Mouse (Mus musculus) ZHBTc4 (cell line): ENCODE measurements at regions not wholly inside any gene's neighbourhood (a gene's known extent, or its start where the extent isn't known, plus 50 kb on each side); places are given as distances from the start of the nearest gene placed in this dataset.
"Not testable (repeated sequence)": the region's sequence is repeated elsewhere in the genome, so short reads cannot be mapped to it uniquely, and the experiment has no call there.

Source experiments
- DNase-seq: peaks from one replicate; pipeline ENCODE4 v3.0.0-alpha.2; 2011; ENCODE audit warnings: low read depth, low spot score

GRCm38 (mm10) chr6:102005627-102006026 is 567.3 kb downstream of the Cntn3 start:
- DNase-seq: no peak

GRCm38 (mm10) chr6:101998181-101998580 is 574.7 kb downstream of the Cntn3 start:
- no peak for DNase-seq

GRCm38 (mm10) chr6:101997629-101998028 is 575.3 kb downstream of the Cntn3 start:
- DNase-seq: no peak

GRCm38 (mm10) chr6:101992815-101993214 is 580.1 kb downstream of the Cntn3 start:
- no peak for DNase-seq

- DNase-seq: peak; percentile 50
Observed at GRCm38 (mm10) chr6:101981656-101982055, 591.2 kb downstream of the Cntn3 start.

GRCm38 (mm10) chr6:101979213-101979612 is 593.7 kb downstream of the Cntn3 start:
- DNase-seq: peak; percentile 83

- DNase-seq: no peak
Observed at GRCm38 (mm10) chr6:101964941-101965340, 587.2 kb upstream of the Pdzrn3 start.

GRCm38 (mm10) chr6:101961476-101961875 is 583.8 kb upstream of the Pdzrn3 start:
- not testable (repeated sequence) for DNase-seq

- no peak for DNase-seq
Observed at GRCm38 (mm10) chr6:101949681-101950080, 572.0 kb upstream of the Pdzrn3 start.

- DNase-seq: no peak
Observed at GRCm38 (mm10) chr6:101948950-101949349, 571.3 kb upstream of the Pdzrn3 start.

- no peak for DNase-seq
Observed at GRCm38 (mm10) chr6:101940266-101940866, 562.7 kb upstream of the Pdzrn3 start.

- no peak for DNase-seq
Observed at GRCm38 (mm10) chr6:101938393-101938985, 560.8 kb upstream of the Pdzrn3 start.

- DNase-seq: no peak
Observed at GRCm38 (mm10) chr6:101937467-101938392, 560.0 kb upstream of the Pdzrn3 start.

GRCm38 (mm10) chr6:101931768-101932167 is 554.1 kb upstream of the Pdzrn3 start:
- DNase-seq: no peak

GRCm38 (mm10) chr6:101921686-101922085 is 544.0 kb upstream of the Pdzrn3 start:
- no peak for DNase-seq

- no peak for DNase-seq
Observed at GRCm38 (mm10) chr6:101921186-101921585, 543.5 kb upstream of the Pdzrn3 start.

- no peak for DNase-seq
Observed at GRCm38 (mm10) chr6:101918914-101919313, 541.2 kb upstream of the Pdzrn3 start.

GRCm38 (mm10) chr6:101905029-101905342 is 527.3 kb upstream of the Pdzrn3 start:
- DNase-seq: no peak

- no peak for DNase-seq
Observed at GRCm38 (mm10) chr6:101904234-101905028, 526.7 kb upstream of the Pdzrn3 start.

GRCm38 (mm10) chr6:101902276-101902675 is 524.6 kb upstream of the Pdzrn3 start:
- DNase-seq: no peak

- no peak for DNase-seq
Observed at GRCm38 (mm10) chr6:101898544-101898943, 520.8 kb upstream of the Pdzrn3 start.

- no peak for DNase-seq
Observed at GRCm38 (mm10) chr6:101890655-101891054, 513.0 kb upstream of the Pdzrn3 start.
